Mouse (Mus musculus) ES-Bruce4 (cell line): ENCODE measurements at regions not wholly inside any gene's neighbourhood (a gene's known extent, or its start where the extent isn't known, plus 50 kb on each side); places are given as distances from the start of the nearest gene placed in this dataset.

Source experiments
- CTCF ChIP-seq: IDR thresholded peaks from one replicate; pipeline ENCODE4 v1.8.1; 2011; ENCODE audit warnings: low read depth, low read length
- EP300 ChIP-seq: IDR thresholded peaks from 2 replicates; pipeline ENCODE4 v1.6.1; 2011; ENCODE audit warnings: low read depth, low read length; ENCODE audit not compliant: insufficient read depth
- POLR2A ChIP-seq: IDR thresholded peaks from one replicate; pipeline ENCODE4 v1.8.1; 2011; ENCODE audit warnings: low read length; ENCODE audit not compliant: insufficient read depth

DNA sequence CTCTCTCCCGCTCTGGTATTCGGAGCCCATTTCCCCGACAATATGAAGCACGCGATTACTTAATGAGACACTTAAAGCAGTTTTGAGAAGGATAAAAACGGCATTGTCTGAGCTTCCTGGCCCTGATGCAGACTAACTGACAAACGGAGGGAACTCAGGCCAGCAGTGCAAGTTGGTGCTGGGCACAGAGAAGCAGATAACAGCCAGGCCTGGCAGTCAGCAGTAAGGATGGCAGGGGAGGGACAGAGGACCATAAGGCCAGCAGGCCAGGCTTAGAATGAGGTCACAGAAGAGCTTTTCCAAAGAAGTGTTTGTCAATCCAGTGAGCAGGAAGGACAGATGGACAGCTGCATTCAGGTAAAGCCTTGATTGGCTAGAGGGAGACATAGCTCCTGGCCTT is 107.7 kb upstream of the Gsc start:
- no peak for TF ChIP-seq POLR2A
- TF ChIP-seq EP300, result no peak
- TF ChIP-seq CTCF, result no peak
